Mouse (Mus musculus) C2C12 (cell line): ENCODE results near the gene Apoa1. TPM values are rescaled to one million over a fixed set of nuclear protein-coding genes. Genes with fewer than 3 reads are reported as not detected.

ENCODE experiments used
- H3K27me3 ChIP-seq: one replicate; pipeline ENCODE4 v1.6.1; 2011; ENCODE audit not compliant: control insufficient read depth, insufficient read depth, insufficient read length
- H3K36me3 ChIP-seq: one replicate; pipeline ENCODE4 v1.6.1; 2011; ENCODE audit not compliant: control insufficient read depth, insufficient read depth
- H3K4me3 ChIP-seq: one replicate; pipeline ENCODE4 v1.5.1; 2011; ENCODE audit warnings: mild to moderate bottlenecking, control low read depth; ENCODE audit not compliant: poor library complexity, insufficient read depth, severe bottlenecking
- H3K79me2 ChIP-seq: one replicate; pipeline ENCODE4 v1.6.1; 2011; ENCODE audit not compliant: control insufficient read depth, insufficient read depth
- H3K79me3 ChIP-seq: one replicate; pipeline ENCODE4 v1.6.1; 2011; ENCODE audit warnings: low read depth, control low read depth
- H3ac ChIP-seq: one replicate; pipeline ENCODE3; 2011; ENCODE audit warnings: low read depth; ENCODE audit not compliant: control insufficient read depth, insufficient read length
- CEBPB ChIP-seq: IDR thresholded peaks from one replicate; pipeline ENCODE4 v1.6.1; 2011; ENCODE audit warnings: low read depth, mild to moderate bottlenecking, control low read depth, moderate library complexity
- CTCF ChIP-seq: IDR thresholded peaks from one replicate; pipeline ENCODE4 v1.5.1; 2011; ENCODE audit not compliant: control insufficient read depth, insufficient read depth, insufficient read length
- FOSL1 ChIP-seq: IDR thresholded peaks from one replicate; pipeline ENCODE4 v1.8.0; 2011; ENCODE audit warnings: mild to moderate bottlenecking, low read length; ENCODE audit not compliant: poor library complexity, insufficient read depth, severe bottlenecking
- MAX ChIP-seq: IDR thresholded peaks from one replicate; pipeline ENCODE4 v1.6.1; 2011; ENCODE audit warnings: mild to moderate bottlenecking, control low read depth
- MYOD1 ChIP-seq: IDR thresholded peaks from one replicate; pipeline ENCODE4 v1.6.1; 2011; ENCODE audit warnings: low read depth; ENCODE audit not compliant: control insufficient read depth, insufficient read length
- MYOG ChIP-seq: IDR thresholded peaks from one replicate; pipeline ENCODE4 v1.6.1; 2011; ENCODE audit not compliant: control insufficient read depth, insufficient read length; ENCODE audit errors: extremely low read depth
- USF1 ChIP-seq: IDR thresholded peaks from one replicate; pipeline ENCODE4 v1.6.1; 2011; ENCODE audit warnings: low read depth, mild to moderate bottlenecking, control low read depth, moderate library complexity
- polyA plus RNA-seq: library from polyadenylated mRNA; unstranded; fragments of >200 nt; fragmentation: generic; extraction: Trizol; gene quantifications from one replicate; pipeline ENCODE4 v1.2.1, GENCODE M21; 2012; ENCODE audit warnings: missing spikeins

Gene Apoa1
- polyA plus RNA-seq, 1 experiment = not detected

GRCm38 (mm10) chr9:46207501-46207869, 20.9 kb upstream of the Apoa1 start:
- no peaks in the 10 kb centered on the region for H3K79me3 ChIP-seq
- H3K36me3 ChIP-seq = peaks cover 24% of the 10 kb centered on the region
- no peaks in the 10 kb centered on the region for H3K27me3 ChIP-seq
- no peak overlapping the region for H3ac ChIP-seq
- no peak for TF ChIP-seq MYOG
- no peaks in the 10 kb centered on the region for H3K79me2 ChIP-seq
- H3K4me3 ChIP-seq = no peak overlapping the region

GRCm38 (mm10) chr9:46208401-46208974, 19.9 kb upstream of the Apoa1 start:
- H3K27me3 ChIP-seq = no peaks in the 10 kb centered on the region
- H3K36me3 ChIP-seq = peaks cover 19% of the 10 kb centered on the region
- no peak overlapping the region for H3ac ChIP-seq
- TF ChIP-seq CEBPB (no peak), MYOG (no peak), CTCF (no peak), MYOD1 (no peak), FOSL1 (no peak), MAX (no peak), USF1 (no peak)
- no peak overlapping the region for H3K4me3 ChIP-seq
- no peaks in the 10 kb centered on the region for H3K79me3 ChIP-seq
- H3K79me2 ChIP-seq = no peaks in the 10 kb centered on the region

- TF ChIP-seq FOSL1 (no peak), USF1 (no peak), CTCF (no peak), CEBPB (no peak), MYOG (no peak), MYOD1 (no peak), MAX (no peak)
- H3K4me3 ChIP-seq = no peak overlapping the region
- H3K36me3 ChIP-seq = peaks cover 15% of the 10 kb centered on the region
Measured at GRCm38 (mm10) chr9:46210473-46210872, 17.9 kb upstream of the Apoa1 start.

GRCm38 (mm10) chr9:46214276-46214675, 14.1 kb upstream of the Apoa1 start:
- Histone ChIP-seq H3K79me3 (no peaks in the 10 kb centered on the region), H3K4me3 (no peak overlapping the region), H3ac (no peak overlapping the region), H3K27me3 (no peaks in the 10 kb centered on the region), H3K36me3 (peaks cover 8% of the 10 kb centered on the region), H3K79me2 (no peaks in the 10 kb centered on the region)
- TF ChIP-seq MYOG (no peak), USF1 (no peak), MYOD1 (no peak), FOSL1 (no peak), CTCF (no peak), CEBPB (no peak), MAX (no peak)

More at GRCm38 (mm10) chr9:46210473-46210872, 17.9 kb upstream of the Apoa1 start:
- Histone ChIP-seq H3K79me3 (no peaks in the 10 kb centered on the region), H3K27me3 (no peaks in the 10 kb centered on the region), H3K79me2 (no peaks in the 10 kb centered on the region), H3ac (no peak overlapping the region)

GRCm38 (mm10) chr9:46214946-46215337, 13.4 kb upstream of the Apoa1 start:
- Histone ChIP-seq H3K79me3 (no peaks in the 10 kb centered on the region), H3ac (no peak overlapping the region), H3K4me3 (no peak overlapping the region), H3K79me2 (no peaks in the 10 kb centered on the region), H3K36me3 (peaks cover 12% of the 10 kb centered on the region), H3K27me3 (no peaks in the 10 kb centered on the region)
- TF ChIP-seq FOSL1 (no peak), MAX (no peak), MYOG (no peak), MYOD1 (no peak), USF1 (no peak), CEBPB (no peak), CTCF (no peak)
